Mouse (Mus musculus) heart, adult 18-20 months (tissue): ENCODE measurements at regions not wholly inside any gene's neighbourhood (a gene's known extent, or its start where the extent isn't known, plus 50 kb on each side); places are given as distances from the start of the nearest gene placed in this dataset.
A peak's percentile ranks its signal among the peaks of the same experiment; 100 is the strongest.
"Not testable (repeated sequence)": the region's sequence is repeated elsewhere in the genome, so short reads cannot be mapped to it uniquely, and the experiment has no call there.

Experiments
- DNase-seq, 2 experiments: peaks; one replicate each; pipeline ENCODE4 v3.0.0; 2021 to 2022; ENCODE audit warnings: mixed read lengths in 1 of 2

DNA sequence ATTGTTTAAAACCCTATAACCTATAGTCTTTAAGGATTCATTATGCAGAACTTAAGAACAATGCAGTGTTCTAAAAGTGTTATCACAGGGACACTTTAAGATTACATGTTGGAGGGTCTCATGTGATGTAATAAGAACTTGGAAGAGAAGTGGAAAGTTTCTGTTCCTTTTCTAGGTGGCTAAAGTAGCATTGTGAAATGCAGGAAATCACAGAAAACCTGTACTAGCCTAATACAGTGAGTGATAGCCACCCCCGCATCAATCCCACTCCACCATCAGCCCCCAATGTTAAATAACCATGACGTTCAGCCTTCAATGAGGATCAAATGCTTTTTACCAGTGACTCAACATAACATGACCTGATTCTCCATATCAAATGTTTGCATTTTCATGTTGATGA, 147.4 kb upstream of the Palmd start:
- DNase-seq: no peak

DNA sequence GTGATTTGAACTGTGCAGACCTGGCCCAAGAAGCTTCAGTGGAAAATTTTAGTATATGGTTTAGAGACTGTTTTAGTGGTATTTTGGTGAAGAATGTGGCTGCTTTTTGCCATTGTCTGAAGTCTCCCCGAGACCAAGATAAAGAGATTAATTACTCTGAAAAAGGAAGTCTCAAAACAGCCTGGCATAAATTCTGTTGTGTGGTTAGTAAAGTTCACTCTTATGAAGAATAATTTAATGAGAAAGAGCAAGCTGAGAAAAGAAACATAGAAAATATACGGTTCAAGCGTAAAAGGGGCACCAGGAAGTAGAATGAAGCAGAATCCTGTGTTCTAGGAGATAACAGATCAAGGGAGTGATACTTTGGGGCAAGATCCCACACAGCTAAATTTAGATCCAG, 144.0 kb upstream of the Palmd start:
- DNase-seq: no peak

DNA sequence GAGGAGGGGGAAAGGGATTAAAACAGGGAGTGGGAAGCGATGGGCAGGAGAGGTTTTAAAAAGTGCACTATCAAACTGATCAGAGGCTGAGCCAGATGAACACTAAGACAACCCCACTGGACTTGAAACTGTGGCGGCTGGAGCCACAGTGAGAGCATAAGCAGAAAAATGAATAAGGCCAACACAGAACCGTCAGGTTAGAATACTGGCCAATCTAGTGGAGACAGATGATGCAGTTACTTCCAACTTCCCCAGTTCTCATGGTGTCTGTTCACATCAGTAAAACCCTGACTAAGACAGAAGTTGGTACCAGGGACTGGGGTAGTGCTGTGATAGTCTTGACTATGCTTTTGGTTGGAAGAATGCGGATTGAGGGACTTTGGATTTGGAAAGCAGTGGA, 143.5 kb upstream of the Palmd start:
- DNase-seq: no peak

DNA sequence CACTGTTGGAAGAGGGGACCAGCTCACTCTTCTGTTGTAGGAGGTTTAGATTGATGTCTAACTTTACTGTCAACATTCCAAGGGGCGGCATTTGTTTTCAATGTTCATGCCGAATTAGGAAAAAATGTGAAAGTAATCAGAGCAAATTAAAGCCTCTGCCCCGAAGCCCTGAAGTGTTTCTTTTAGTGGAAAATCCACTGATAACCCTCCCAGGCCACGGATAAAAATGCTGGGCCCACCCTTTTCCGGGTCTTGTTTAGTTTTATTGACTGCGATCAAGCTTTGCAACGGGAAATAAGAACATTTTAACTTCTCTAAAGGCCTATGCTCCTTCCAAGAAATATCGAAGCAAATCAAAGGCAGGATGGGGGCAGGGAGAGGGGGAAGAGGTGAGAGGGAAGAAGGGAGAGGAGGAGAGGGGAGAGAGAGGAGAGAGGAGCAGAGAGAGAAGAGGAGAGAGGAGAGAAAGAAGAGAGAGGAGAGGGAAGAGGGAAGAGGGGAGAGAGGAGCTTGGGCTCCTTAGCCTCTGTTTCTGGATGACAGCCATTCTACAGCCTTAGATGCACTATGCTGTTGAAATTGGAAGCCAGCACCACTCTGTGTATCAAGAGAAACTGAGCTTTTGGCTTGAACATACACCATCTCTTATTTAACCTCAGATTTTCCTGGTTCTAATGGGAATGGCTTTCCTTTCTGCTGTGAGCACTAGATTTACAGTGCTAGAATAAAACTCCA, 140.3 kb upstream of the Palmd start:
- peak; percentile 23 to 54 for DNase-seq

DNA sequence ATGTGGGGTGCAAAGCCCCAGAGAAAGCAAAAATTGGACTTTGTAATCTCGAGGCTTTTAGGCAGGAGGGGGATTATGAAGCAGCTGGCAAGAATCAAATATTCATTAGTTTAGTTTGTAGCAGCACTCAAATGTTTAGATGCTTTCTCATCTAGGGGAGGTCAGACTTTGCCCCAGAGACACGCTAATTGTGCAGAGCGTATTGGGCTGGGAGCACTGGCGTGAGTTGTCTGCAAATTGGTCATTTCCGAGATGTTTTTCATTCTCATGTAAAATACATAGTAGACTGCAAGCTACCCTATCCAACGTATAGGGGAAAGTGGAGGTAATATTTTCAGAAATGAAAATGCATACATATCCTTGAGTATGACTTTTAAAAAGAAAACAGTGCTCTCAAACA, 139.2 kb upstream of the Palmd start:
- DNase-seq: no peak

DNA sequence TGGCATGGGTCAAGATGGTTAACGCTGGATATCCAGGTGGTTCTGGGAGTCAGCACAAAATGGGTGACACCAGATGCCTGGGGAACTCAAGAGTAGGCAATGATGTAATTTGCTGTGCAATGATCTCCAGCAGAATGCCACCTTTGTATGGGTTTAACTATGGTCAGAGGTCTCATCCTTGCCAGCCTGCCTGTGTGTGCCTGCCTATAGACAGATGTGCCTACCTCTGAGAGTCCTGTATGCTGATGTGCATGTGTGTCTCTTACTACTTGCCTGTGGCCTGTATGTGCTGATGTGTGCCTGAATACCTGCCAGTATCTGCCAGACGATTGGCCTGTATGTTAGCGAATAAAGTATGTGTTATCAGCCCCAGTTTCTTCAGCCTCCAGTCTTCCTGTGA, 138.6 kb upstream of the Palmd start:
- DNase-seq: no peak

DNA sequence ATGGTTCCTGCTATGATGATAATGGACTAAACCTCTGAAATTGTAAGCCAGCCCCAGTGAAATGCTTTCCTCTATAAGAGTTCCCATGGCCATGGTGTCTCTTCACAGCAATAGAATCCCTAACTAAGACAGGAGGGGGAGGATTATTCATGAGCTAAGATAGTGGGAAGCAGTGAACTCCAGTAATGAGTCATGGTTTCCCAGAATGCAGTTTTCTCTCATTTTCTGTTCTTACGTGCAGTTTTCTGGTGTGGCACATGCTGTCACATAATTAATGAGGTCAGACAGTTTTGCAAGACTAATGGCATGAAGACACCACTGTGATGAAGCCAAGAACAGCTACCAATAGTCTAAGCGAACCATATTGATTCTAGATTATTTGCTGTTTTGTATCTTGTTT, 118.9 kb upstream of the Palmd start:
- no peak for DNase-seq

DNA sequence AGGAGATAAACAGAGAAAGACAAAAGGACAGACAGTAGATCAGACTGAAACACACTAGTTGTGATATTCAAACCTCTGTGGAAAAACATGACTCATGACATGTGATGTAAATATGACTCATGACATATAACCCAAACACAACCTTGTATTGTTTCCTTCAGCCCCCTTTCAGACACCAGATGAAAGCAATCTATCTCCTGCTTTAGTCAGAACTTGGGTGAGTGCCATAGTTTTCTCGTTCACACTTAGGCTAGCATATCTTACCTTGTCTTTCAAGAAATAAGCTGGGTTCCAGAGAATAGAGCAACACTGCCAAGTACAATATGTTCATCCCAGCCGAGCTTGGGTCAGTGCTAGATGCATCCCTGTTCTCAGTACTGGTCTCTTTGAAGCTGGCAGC, 107.9 kb upstream of the Palmd start:
- peak in 1 of 2 experiments; percentile 7 for DNase-seq

DNA sequence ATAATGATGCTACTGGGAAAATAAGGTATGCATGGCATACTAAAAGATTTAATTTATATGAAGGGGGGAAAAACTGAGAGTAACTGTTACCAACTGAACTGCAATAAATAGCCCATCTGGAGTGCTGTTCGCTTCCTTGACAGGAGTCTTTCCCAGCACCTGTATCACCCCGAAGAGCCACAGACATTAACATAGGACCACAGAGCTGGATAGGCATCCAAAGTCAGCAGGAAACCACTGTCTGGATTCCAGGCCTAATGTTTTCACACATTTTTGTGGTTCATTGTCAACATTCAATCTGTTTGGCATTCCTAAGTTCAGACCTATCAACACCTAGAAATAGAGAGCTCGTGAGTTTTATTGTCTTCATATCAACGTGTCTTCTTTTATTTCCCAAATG, 104.6 kb upstream of the Palmd start:
- DNase-seq: no peak

DNA sequence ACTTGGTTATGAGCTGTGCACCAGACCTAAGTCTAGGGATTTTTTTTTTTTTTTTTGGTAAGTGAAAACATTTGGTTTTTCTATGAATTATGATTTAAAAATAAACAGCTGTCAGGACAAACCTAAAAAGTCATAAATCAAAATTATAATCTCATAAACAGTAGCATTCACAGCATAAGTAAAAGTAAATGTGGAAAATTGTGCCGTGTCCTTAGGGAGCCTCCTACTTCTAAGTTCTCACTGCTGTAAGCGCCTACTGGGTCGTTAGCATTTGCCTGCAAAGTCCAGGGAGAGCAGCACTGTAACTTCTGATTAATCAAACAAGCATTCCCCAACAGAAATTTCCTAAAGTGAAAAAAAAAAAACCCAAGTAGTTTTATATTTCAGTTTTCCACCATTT, 104.2 kb upstream of the Palmd start:
- no peak for DNase-seq

DNA sequence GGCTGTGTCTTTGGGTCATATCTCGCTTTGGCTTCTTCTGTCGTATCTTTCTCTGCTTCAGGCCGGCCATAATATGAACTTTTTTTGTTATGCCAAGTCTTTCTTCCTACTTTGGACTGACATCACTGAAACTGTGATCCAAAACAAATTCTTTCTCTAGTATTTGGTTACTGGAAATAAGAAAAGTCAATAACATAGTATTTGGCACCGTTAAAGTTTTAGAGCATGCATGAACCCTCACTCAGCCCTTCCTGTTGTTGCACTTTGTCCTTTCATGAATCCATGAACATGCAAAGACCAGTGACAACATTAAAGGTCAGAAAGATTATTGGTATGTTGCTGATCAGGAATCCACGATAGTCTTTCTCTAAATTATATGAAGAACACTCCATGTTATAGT, 103.1 kb upstream of the Palmd start:
- no peak for DNase-seq

DNA sequence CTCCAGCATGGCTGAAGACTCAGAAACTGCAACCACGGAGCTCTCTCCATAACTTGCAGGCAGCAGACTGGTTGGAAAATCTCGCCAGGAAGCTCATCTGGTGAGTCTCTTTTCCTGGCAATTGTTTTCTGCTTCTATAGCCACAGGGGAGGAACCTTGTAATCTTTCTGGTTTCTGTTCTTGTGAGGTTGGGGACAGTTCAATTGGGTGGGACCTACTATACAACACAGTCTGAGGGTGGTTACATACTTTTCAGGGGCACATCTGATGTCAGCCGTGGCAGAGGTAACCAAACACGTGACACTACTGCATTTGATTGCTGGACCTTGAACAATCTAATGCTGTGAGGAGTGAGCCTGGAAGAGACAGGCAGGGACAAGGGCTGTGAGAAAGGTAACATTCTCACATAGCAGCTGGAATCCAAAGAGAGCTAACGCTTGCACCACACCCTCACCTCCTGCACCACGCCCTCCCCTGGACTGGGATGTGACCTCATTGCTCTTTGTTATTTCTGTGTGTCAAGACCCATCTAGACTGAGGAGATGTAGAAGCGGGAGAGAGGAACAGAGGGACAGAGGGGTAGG, 98.8 kb upstream of the Palmd start:
- DNase-seq: peak; percentile 18 to 35

DNA sequence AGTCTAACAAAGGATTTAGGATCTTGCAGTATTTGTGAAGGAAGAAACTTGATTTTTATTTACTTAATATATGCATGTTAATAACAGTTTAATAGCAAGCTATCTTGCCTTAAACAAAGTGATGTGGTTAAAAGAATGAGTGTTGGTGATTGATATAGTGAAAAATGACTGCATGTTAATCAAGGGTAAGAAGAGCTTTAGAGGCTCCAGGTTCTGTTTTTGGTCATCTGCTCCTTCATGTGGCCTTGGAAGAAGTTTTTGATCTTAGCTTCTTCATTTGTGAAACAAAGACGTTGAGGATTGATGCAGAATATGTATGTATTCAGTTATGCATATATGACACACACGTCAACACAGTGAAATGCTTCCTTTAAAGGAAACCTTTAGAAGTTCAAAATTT, 97.1 kb upstream of the Palmd start:
- no peak for DNase-seq

DNA sequence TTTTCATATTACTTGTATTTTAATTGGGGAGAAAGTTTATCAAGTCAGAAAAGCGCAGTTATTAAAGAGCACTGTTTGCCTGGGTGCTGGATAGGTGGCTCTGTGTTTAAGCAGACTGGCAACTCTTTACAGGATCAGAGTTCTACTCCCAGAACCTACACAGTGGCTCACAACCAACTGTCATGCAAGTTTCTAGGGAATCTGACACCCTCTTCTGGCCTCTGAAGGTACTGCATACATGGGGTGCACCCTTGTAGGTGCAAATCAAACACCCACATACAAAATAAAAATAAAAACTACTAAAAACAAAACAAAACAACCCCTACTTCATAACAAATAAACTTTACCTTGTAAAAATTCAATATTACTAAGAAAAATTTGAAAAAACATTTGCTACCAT, 93.0 kb upstream of the Palmd start:
- peak; percentile 15 to 55 for DNase-seq

DNA sequence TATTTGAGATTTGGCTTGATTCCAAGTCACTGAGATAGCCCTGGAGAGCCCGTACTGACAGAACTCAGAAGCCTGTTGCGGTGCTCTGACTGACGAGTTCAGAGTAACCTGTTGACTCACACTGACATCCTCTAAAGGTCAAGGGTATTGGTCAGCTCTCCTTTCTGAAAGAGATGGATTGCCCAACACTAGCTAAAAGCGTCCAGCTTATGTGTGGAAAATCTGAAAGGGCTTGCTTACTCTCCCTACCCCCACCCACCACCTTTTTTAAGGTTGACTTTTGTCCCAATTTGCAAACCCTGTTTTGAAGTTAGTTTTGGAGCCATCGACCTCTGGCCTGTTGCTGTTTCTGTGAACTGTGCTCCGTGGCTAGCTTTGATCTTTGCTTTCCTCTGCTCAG, 92.4 kb upstream of the Palmd start:
- no peak for DNase-seq

DNA sequence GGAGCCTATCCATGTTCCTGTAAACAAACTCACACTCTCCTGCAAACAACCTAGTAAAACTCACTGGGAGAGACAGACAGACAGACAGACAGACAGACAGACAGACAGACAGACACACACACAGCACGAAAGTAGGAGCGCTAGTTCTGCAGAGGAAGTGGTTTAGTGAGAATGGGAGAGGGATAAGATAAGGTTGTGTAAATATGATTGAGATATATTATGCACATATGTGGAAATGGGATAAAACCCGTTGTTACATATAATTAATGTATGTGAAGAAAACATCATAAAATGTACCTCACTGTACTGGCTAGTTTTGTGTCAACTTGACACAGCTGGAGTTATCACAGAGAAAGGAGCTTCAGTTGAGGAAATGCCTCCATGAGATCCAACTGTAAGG, 85.9 kb upstream of the Palmd start:
- not testable (repeated sequence) for DNase-seq

DNA sequence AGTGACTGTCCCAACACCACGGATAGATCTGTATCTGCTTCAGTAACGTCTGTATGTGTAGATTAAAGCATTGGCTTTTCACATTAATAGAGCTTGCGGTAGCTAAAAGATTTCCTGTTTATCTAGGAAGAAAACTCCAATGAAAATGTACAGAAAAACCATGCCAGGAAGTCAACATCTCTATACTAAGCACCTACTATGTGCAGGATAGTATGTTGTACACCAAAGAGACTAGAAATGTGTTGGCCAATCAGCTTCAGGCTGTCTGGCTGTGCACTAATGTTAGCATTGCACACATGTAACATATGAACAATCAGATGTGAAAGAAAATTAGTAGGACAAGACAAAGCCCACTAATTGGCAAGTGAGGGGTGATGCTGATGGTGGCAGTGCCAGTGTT, 82.6 kb upstream of the Palmd start:
- no peak for DNase-seq

DNA sequence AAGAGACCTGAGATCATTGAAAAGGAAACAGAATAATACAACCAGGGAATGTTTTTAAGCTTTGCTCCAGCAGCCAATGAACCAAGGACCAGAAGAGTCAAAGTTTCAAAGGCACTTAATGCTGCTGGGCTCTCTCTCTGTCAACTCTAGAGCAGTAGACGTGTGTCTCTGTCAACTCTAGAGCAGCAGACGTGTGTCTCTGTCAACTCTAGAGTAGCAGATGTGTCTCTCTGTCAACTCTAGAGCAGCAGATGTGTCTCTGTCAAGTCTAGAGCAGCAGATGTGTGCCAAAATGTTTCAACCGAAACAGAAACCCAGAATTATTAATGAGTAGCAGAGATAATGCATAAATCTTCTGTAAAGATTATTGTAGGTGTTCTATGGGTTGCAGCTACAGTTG, 82.1 kb upstream of the Palmd start:
- no peak for DNase-seq

DNA sequence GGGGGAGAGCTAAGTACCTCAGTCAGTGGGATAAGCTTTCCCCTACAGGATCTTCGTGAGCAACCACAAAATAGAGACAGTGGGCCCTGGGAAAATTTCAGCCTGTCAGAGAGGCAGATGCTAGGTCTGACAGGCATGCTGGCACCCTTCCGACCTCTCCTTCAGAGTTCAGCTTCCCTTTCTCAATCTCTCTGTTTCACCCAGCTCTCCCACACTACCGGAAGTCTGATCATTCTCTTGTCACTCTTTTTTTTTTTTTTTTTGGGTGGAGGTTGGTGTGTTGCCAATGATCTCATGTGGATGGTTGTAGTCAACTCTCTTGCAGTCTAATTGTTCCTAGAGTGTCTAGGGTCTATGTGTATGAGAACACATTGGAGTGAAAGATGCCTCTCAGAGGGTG, 80.6 kb upstream of the Palmd start:
- DNase-seq: no peak

DNA sequence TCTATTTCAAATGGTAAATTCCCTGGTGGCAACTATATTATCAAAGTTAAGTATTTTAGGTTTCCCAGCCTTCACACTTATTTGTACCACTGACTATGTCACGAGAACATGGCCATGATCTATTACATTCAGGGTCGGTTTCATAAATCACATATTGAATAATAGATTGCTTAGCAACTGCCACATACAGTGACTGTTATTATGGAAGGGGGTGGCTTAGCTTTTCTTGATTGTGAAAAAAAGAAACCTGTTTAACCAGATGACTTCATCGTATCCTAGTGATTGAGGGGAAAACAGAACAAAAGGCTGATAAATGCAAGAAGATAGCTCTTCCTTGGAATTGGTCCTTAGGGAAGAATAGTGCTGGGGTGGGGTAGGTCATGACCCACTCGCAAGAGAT, 76.0 kb upstream of the Palmd start:
- no peak for DNase-seq

DNA sequence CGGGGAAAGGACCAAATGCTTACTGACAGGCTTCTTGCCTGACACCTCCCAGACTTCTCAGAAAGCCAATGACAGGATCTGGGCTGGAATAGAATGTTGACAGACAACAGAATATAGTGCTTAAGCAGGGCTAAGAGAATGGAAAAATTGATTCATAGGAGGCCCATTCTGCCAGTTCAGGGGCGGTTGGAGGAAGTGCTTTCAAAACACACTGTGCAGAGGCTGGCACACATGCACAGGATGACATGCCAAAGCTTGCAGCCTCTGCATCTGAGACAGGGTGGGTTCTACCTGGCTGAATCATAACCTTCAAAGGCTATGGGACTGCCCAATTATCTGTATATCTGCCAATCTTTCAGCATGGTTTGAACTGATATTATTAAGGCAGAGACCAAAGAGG, 75.5 kb upstream of the Palmd start:
- DNase-seq: peak in 1 of 2 experiments; percentile 33

DNA sequence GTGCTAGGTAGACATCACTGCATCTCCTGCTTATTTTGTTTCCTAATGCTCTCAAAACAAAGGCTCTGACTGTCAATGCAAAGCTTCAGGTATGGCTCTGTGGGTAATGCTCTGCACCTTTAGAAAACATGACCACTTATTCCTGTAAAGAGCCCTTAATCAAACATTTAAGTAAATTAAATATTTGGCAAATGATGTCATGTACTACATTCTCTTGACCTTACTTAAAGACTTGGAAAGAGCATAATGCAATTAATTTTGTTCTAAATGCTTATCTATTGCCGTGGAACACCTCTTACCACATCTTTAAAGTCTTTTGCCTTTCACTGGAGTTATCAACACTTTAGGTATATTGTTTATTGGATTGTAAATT, 70.1 kb upstream of the Palmd start:
- DNase-seq: no peak

DNA sequence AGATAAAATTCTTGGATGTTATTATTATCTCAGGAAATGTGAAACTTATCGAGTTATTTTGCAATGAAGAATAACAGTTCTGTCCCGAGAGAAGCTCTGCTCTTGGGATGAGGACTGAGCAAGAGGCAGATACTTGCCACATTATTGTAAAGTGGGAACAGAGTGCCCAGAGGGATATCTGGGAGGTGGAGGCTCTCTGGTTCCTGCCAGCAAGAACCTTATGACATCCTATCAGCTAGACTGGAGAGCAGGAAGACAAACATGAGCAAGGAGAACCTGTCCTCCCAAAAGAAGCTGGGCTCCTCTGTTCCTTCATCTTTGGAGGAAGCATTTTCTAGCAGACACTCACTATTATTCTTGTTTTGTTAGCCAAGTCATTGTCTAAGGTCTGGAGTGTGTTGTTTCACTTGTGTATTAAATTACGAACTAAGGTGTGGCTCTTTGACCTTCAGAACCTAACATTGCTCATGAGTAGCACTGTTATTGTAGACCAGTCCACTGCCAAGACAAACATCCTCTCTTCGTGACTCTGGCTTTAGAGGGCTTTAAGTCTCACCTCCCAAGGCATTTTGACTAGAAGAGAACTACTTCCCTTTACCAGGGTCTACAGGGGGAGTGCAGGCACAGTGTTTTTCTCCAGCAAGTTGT, 69.6 kb upstream of the Palmd start:
- DNase-seq: peak; percentile 25 to 68
